Mouse (Mus musculus): ENCODE data around the gene Tcaf1. TPM values are rescaled to one million over a fixed set of nuclear protein-coding genes. Genes with fewer than 3 reads are reported as not detected.
A peak's percentile ranks its signal among the peaks of the same experiment; 100 is the strongest.

The Tcaf1 gene
- polyA plus RNA-seq, 1 experiment from 2014 or later: 4.7 TPM

DNA sequence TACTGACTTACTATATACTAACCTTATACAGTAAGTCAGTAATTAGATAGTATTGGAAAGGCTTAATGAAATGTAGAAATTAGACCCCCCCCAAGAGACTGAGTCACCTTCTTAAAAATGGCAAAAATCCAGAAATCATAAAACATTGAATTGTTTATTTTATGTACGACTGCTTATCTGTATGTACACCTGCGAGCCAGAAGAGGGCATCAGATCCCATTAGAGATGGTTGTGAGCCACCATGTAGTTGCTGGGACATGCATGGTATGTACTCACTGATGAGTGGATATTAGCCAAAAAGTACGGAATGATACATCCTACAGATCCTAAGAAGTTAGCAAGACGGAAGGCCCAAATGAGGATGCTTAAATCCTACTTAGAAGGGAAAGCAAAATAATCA lies 78.5 kb downstream of the Tcaf1 start:
- Histone ChIP-seq H3K27ac (ENCODE audit: low read depth) (no peak overlapping the region), H3K4me1 (ENCODE audit: insufficient read depth) (no peaks in the 10 kb centered on the region), H3K4me3 (ENCODE audit: low read depth, low read length) (no peak overlapping the region), H3K27me3 (ENCODE audit: insufficient read depth, low read length) (no peaks in the 10 kb centered on the region), H3K36me3 (replicated peaks; ENCODE audit: insufficient read depth, low read length) (no peaks in the 10 kb centered on the region), H3K9ac (replicated peaks) (no peak overlapping the region), H3K9me3 (ENCODE audit: low read length) (no peaks in the 10 kb centered on the region), H3K4me2 (ENCODE audit: low read depth, low read length) (no peak overlapping the region)
- WGBS (ENCODE audit: insufficient replicate concordance): 55% methylated on average over 4 of the region's 4 CpGs
- ATAC-seq: no peak
- peak; percentile 21; the same call in 1 of the 2 replicates for TF ChIP-seq CTCF (IDR thresholded peaks at IDR 0.05; ENCODE audit: low read depth)
- no peak for TF ChIP-seq EP300 (IDR thresholded peaks at IDR 0.05; ENCODE audit: low read depth)
- no peak for DNase-seq

Other genes with a start within 250 kb of the Tcaf1 start
- gene Olfr458, start 244.9 kb downstream of the Tcaf1 start, polyA plus RNA-seq (2015; fragmentation: Nextera tagmentation; extraction: Ambion mirVana): not detected in 2 replicates
- not detected in 2 replicates for gene Olfr457, start 233.8 kb downstream of the Tcaf1 start, polyA plus RNA-seq (2015; fragmentation: Nextera tagmentation; extraction: Ambion mirVana)
- not detected in 2 replicates for gene Olfr456, start 222.9 kb downstream of the Tcaf1 start, polyA plus RNA-seq (2015; fragmentation: Nextera tagmentation; extraction: Ambion mirVana)
- not detected in 2 replicates for gene Olfr455, start 162.5 kb downstream of the Tcaf1 start, polyA plus RNA-seq (2015; fragmentation: Nextera tagmentation; extraction: Ambion mirVana)
- gene Tcaf3, start 112.4 kb downstream of the Tcaf1 start, polyA plus RNA-seq (2015; fragmentation: Nextera tagmentation; extraction: Ambion mirVana): not detected in 2 replicates
- gene Tcaf2, start 64.8 kb downstream of the Tcaf1 start, polyA plus RNA-seq (2015; fragmentation: Nextera tagmentation; extraction: Ambion mirVana): 0.11 and 0.12 TPM in 2 replicates
- gene Olfr453, start 29.3 kb upstream of the Tcaf1 start, polyA plus RNA-seq (2015; fragmentation: Nextera tagmentation; extraction: Ambion mirVana): not detected in 2 replicates
- not detected in 2 replicates for gene Olfr38, start 46.3 kb upstream of the Tcaf1 start, polyA plus RNA-seq (2015; fragmentation: Nextera tagmentation; extraction: Ambion mirVana)
- not detected in 2 replicates for gene Olfr452, start 75.0 kb upstream of the Tcaf1 start, polyA plus RNA-seq (2015; fragmentation: Nextera tagmentation; extraction: Ambion mirVana)
- not detected in 2 replicates for gene Olfr450, start 101.9 kb upstream of the Tcaf1 start, polyA plus RNA-seq (2015; fragmentation: Nextera tagmentation; extraction: Ambion mirVana)
- not detected in 2 replicates for gene Olfr449, start 124.3 kb upstream of the Tcaf1 start, polyA plus RNA-seq (2015; fragmentation: Nextera tagmentation; extraction: Ambion mirVana)
- not detected in 2 replicates for gene Olfr448, start 180.4 kb upstream of the Tcaf1 start, polyA plus RNA-seq (2015; fragmentation: Nextera tagmentation; extraction: Ambion mirVana)
- gene Olfr447, start 198.8 kb upstream of the Tcaf1 start, polyA plus RNA-seq (2015; fragmentation: Nextera tagmentation; extraction: Ambion mirVana): not detected in 2 replicates
- not detected in 2 replicates for gene Olfr446, start 211.3 kb upstream of the Tcaf1 start, polyA plus RNA-seq (2015; fragmentation: Nextera tagmentation; extraction: Ambion mirVana)
- gene Olfr444, start 239.0 kb upstream of the Tcaf1 start, polyA plus RNA-seq (2015; fragmentation: Nextera tagmentation; extraction: Ambion mirVana): not detected in 2 replicates

Data from liver, postnatal 0 days (tissue).